Mouse (Mus musculus) myocyte (in vitro differentiated cells): ENCODE data around the gene Rnd3.

ENCODE experiments used
- E2F4 ChIP-seq: IDR thresholded peaks from one replicate; pipeline ENCODE4 v1.6.1; 2011; ENCODE audit warnings: mild to moderate bottlenecking, control low read depth, moderate library complexity; ENCODE audit not compliant: insufficient read depth
- USF1 ChIP-seq: IDR thresholded peaks from one replicate; pipeline ENCODE4 v1.6.1; 2011; ENCODE audit warnings: low read depth, mild to moderate bottlenecking, control low read depth, moderate library complexity

GRCm38 (mm10) chr2:51144380-51145120 lies 4.4 kb downstream of the Rnd3 start:
- TF ChIP-seq USF1, result no peak
- TF ChIP-seq E2F4, result no peak
